Mouse (Mus musculus) E14TG2a.4 (cell line): ENCODE measurements around the gene Wdr82.

Experiments used
- CTCF ChIP-seq: conservative IDR thresholded peaks from 2 replicates; pipeline ENCODE4 v1.5.1; 2014; ENCODE audit warnings: low read length
- POU5F1 ChIP-seq: IDR thresholded peaks from 2 replicates; pipeline ENCODE4 v1.6.1; 2014; ENCODE audit warnings: low read length, borderline replicate concordance

DNA sequence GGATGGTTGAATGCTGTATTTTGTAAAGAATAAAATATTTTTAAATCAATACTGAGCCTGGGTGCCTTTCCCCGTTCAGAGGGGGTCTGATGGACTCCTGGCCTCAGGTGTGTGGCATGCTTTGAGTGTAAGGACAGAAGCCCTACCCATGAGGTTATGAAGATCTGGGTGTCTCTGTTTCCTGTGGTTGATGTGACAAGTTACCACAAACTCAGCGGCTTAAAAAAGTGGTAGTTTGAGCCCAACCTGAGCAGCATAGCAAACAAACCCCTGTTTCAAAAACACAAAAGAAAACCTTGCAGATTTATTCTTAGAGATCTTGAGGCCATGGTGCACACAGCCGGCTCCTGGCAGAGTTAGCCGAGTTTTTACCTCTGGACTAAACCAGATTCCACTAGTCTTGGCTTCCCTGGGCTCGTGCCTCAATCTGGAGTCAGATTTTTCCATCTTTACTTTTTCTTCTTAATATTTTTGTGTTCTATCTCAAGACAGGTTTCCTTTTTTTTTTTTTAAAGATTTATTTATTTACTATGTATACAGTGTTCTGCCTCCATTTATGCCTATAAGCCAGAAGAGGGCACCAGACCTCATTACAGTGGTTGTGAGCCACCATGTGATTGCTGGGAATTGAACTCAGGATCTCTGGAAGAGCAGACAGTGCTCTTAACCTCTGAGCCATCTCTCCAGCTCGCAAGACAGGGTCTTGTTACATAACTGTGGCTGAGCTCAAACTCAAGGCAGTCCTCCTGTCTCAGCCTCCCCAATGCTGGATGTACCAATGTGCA lies 44.8 kb downstream of the Wdr82 start:
- TF ChIP-seq CTCF (no peak), POU5F1 (no peak)
